Mouse (Mus musculus): ENCODE data around the gene Serpinb6d.

Gene Serpinb6d

DNA sequence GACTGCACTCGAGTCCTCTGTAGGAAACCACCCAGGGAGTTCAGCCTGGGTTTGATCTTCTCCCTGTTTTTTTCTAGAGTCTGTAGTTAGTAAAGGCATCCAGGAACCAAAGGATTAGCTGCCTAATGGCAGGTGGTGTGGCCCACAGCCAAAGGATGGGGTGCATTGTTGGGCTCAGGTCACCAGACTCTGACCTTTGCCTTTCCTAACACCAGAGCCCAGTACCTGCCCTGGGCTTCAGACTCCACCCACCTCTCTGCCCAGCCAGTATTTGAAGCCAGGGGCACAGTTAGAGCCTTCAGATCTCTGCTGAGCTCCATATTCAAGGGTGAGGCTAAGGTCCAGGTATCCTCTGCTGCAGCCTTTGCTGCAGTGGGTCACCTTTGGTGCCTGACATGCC is at the start of gene Serpinb6d:
Serpinb6d (plus strand) TSS at position 301 of the 400 bp plus-strand sequence.
- DNase-seq = no peak

GRCm38 (mm10) chr13:33622921-33623320 is 38.3 kb upstream of the Serpinb6d start:
- no peak for DNase-seq

GRCm38 (mm10) chr13:33642540-33642939 is 18.7 kb upstream of the Serpinb6d start:
- no peak for DNase-seq

DNA sequence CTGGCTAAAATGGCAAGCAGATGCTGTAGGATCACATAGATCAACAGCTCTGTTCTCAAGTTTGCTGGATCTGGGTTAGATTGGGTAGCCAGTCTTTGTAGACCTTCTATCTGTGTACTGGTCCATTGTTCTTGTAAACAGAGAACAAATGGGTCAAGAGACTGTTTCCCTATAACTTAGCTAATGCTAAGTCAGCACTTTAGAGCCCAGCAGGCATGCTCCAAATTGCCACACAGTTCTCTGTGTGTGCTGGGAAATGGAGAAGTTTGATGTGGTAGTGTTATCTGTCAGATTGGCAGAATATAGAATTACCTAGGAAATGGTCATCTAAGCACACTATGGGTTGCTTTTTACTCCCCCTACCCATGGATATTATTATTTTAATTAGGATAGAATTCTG is 1.3 kb downstream of the Serpinb6d start:
- no peak for DNase-seq

DNA sequence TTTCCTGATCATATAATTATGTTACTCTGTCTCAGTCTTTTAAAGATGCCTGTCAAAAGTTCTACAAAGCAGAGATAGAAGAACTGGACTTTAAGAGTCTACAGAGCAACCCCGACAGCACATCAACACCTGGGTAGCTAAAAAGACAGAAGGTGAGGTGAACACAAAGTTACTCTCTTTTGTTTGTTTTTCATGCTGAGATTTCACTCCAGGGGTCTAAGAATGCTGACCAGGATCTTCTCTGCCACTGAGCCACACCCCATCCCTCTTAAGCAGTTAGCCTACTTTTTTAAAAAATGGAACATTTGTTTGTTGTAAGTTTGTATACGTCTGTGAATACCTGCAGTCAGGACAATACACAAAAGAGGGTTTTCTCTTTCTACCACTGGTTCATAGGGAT is 59.1 kb downstream of the Serpinb6d start:
- DNase-seq = no peak
